Mouse (Mus musculus): ENCODE data around the gene Cops7a.

GRCm38 (mm10) chr6:124964638-124965037 is 700 bp downstream of the Cops7a start:
- TF ChIP-seq POLR2A (IDR thresholded peaks at IDR 0.05; ENCODE audit: control insufficient read depth, extremely low read depth, insufficient read depth, low read length, poor library complexity): no peak
- TF ChIP-seq CTCF (IDR thresholded peaks at IDR 0.05; ENCODE audit: borderline replicate concordance, control insufficient read depth, extremely low read depth, insufficient read depth, low read length, poor library complexity): no peak
